Mouse (Mus musculus): Measurements from ENCODE around the gene Rad23a. TPM values are rescaled to one million over a fixed set of nuclear protein-coding genes. Genes with fewer than 3 reads are reported as not detected.

Rad23a gene
- polyA plus RNA-seq, 1 experiment from 2014 or later: 88.8 TPM

DNA sequence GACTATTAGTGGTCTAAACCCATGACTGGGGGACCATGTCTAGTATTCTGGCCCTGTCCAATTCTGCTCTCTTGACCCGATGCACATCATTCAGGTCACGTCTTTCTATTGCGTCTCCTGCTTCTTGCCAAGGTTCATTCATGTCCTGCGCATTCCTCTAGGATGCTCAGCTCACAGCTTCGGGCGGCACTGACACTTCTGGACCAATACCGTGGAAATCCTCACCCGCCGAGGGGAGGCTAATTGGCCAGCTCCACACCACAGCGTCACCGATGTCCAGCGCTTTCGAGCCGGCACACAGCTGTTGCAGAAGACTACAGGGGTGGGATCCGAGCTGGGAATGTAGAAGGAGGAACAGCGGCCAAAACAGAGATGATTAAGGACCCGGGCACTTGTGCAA is 24.3 kb downstream of the Rad23a start:
- ATAC-seq (ENCODE audit: low FRiP score): no peak
- no peaks in the 10 kb centered on the region for H3K36me3 ChIP-seq
- peaks cover 45% of the 10 kb centered on the region for H3K27me3 ChIP-seq

DNA sequence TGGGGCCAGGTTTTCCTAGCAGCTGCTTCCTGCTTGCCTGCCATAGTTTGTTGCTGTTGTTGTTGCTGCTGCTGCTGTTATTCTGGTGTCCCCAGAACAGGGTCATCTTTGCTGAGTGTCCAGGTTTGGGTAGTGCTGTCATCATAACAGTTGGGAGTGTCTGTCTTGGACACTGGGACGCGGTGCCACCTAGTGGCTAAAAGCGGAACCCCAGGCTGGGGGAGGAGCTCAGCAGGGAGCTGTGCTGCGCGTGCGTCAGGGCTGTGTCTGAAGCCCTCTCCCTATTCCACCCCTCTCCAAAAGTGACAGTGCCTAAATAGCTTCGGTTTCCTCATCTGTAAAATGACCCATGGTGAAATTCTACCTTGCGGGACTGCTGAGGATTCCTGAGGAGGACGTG is 24.9 kb downstream of the Rad23a start:
- peak overlapping the region; percentile 68 for H3K27ac ChIP-seq
- 12% methylated on average over 9 of the region's 9 CpGs for WGBS
- H3K4me1 ChIP-seq: peaks cover 41% of the 10 kb centered on the region
- no peak overlapping the region for H3K9ac ChIP-seq
- no peaks in the 10 kb centered on the region for H3K9me3 ChIP-seq (replicated peaks)
- no peaks in the 10 kb centered on the region for H3K36me3 ChIP-seq
- H3K4me3 ChIP-seq: no peak overlapping the region
- peak; percentile 59; the same call in 1 of the 2 replicates for ATAC-seq (ENCODE audit: low FRiP score)
- H3K27me3 ChIP-seq: peaks cover 42% of the 10 kb centered on the region
- H3K4me2 ChIP-seq (replicated peaks): no peak overlapping the region

More for the DNA sequence above, 24.3 kb downstream of the Rad23a start:
- H3K4me1 ChIP-seq: peaks cover 35% of the 10 kb centered on the region
- no peak overlapping the region for H3K27ac ChIP-seq
- no peaks in the 10 kb centered on the region for H3K9me3 ChIP-seq (replicated peaks)
- H3K4me3 ChIP-seq: no peak overlapping the region
- H3K4me2 ChIP-seq (replicated peaks): no peak overlapping the region
- 73% methylated on average over 17 of the region's 17 CpGs for WGBS
- H3K9ac ChIP-seq: no peak overlapping the region

DNA sequence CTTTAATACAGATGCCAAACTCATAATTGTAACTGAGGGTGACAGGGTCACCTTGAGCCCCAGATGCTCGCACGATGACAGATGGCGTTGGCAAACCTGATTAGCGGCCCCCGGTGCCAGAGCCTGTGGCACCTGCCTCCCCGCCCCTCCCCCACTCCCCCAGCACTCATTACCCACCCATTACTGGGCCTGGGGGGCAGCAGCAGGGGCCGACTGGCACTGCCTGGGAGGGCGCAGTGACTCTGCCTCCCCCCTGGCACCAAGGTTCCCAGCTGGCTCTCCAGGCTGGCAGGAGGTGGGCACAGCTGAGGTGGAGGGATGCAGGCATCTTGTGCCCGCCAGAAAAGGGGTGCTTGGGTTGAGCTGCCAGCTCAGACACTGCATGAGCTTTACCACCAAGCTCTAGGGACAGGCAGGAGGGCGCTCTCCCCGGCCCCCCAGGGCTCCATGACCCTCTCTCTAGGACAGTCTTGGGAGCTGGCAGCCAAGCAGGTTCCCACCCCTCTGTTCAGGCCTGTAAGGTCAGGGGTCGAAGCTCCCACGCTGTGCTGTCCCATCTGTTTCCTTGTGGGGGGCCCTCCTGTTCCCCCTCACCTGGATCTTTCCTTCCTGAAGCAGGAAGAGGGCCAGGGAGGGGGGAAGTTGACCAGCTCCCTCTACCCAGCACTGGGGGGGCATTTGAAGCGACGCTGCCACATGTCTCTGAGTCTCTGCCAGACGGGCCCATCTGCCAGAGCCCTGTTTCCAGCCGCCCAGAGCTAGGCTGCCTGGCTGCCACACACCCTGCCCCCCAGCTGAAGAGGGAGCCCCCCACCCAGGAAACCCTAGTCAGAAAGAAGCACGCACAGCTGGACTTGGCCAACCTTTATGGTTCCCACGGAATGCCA is 25.7 kb downstream of the Rad23a start:
- H3K27me3 ChIP-seq: peaks cover 42% of the 10 kb centered on the region
- no peaks in the 10 kb centered on the region for H3K9me3 ChIP-seq (replicated peaks)
- H3K36me3 ChIP-seq: no peaks in the 10 kb centered on the region
- ATAC-seq (ENCODE audit: low FRiP score): peak; percentile 44
- peaks cover 42% of the 10 kb centered on the region for H3K4me1 ChIP-seq
- H3K9ac ChIP-seq: peak overlapping the region; percentile 35
- H3K27ac ChIP-seq: peak overlapping the region; percentile 68
- whole genome bisulfite sequencing: 36% methylated on average over 19 of the region's 19 CpGs
- peak overlapping the region; percentile 22 for H3K4me2 ChIP-seq (replicated peaks)
- no peak overlapping the region for H3K4me3 ChIP-seq

DNA sequence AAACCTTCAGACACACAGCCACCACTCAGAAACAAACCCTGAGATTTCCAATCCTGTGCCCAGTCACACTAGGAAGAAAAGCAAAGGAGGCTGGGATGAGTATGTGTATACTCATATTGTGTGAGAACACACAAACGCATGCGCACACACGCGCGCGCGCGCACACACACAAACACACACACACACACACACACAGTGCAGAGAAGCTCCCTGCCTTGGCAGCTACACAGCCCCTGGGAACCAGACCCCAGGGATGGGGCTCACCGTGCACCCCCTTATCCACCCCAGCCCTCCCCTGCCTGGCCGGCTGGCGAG is 26.3 kb downstream of the Rad23a start:
- ATAC-seq (ENCODE audit: low FRiP score): peak; percentile 39
- Histone ChIP-seq H3K4me2 (replicated peaks) (peak overlapping the region; percentile 22; the same call in 1 of the 2 replicates), H3K4me1 (peaks cover 48% of the 10 kb centered on the region), H3K27ac (peak overlapping the region; percentile 25; the same call in 1 of the 2 replicates), H3K36me3 (no peaks in the 10 kb centered on the region), H3K9ac (0 out of 2 replicates have a peak overlapping the region, but pooled peaks have one; percentile 35), H3K9me3 (replicated peaks) (no peaks in the 10 kb centered on the region), H3K4me3 (no peak overlapping the region), H3K27me3 (peaks cover 43% of the 10 kb centered on the region)
- 79% methylated on average over 11 of the region's 11 CpGs for WGBS

DNA sequence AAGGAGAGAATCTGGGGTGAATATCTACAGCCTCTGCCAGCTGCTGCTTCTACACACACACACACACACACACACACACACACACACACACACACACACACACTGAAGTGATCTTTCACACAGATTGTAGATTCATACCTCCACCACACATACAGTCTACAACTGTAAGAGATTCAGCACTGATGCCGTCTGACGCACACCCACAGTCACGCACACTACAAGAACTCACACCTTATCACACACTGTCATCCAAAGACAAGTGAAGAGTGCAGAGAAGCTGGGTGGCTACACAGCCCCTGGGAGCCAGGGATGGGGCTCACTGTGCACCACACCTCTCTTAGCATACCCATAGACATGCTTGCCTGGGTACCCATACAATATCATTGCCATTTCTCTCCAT is 26.6 kb downstream of the Rad23a start:
- H3K4me2 ChIP-seq (replicated peaks): no peak overlapping the region
- peaks cover 50% of the 10 kb centered on the region for H3K4me1 ChIP-seq
- no peak for ATAC-seq (ENCODE audit: low FRiP score)
- H3K27me3 ChIP-seq: peaks cover 47% of the 10 kb centered on the region
- no peaks in the 10 kb centered on the region for H3K36me3 ChIP-seq
- H3K9ac ChIP-seq: no peak overlapping the region
- no peaks in the 10 kb centered on the region for H3K9me3 ChIP-seq (replicated peaks)
- peak overlapping the region; percentile 25 for H3K27ac ChIP-seq
- H3K4me3 ChIP-seq: no peak overlapping the region
- 81% methylated on average over 3 of the region's 3 CpGs for WGBS

- H3K4me3 ChIP-seq: no peak overlapping the region
These were observed 27.4 kb downstream of the Rad23a start for GRCm38 (mm10) chr8:84813059-84813458.

GRCm38 (mm10) chr8:84811303-84811702 is 29.2 kb downstream of the Rad23a start:
- no peaks in the 10 kb centered on the region for H3K9me3 ChIP-seq (replicated peaks)
- peaks cover 64% of the 10 kb centered on the region for H3K27me3 ChIP-seq
- H3K4me1 ChIP-seq: peaks cover 50% of the 10 kb centered on the region
- peak overlapping the region; percentile 35; the same call in 1 of the 2 replicates for H3K9ac ChIP-seq
- no peak for ATAC-seq (ENCODE audit: low FRiP score)
- no peaks in the 10 kb centered on the region for H3K36me3 ChIP-seq
- H3K27ac ChIP-seq: peak overlapping the region; percentile 64
- peak overlapping the region; percentile 50 for H3K4me2 ChIP-seq (replicated peaks)
- peak overlapping the region; percentile 27 for H3K4me3 ChIP-seq
- 16% methylated on average over 10 of the region's 10 CpGs for WGBS

More at GRCm38 (mm10) chr8:84813059-84813458, 27.4 kb downstream of the Rad23a start:
- H3K36me3 ChIP-seq: no peaks in the 10 kb centered on the region
- WGBS: 2% methylated on average over 5 of the region's 5 CpGs
- H3K27me3 ChIP-seq: peaks cover 54% of the 10 kb centered on the region
- H3K4me2 ChIP-seq (replicated peaks): no peak overlapping the region
- no peak overlapping the region for H3K9ac ChIP-seq
- 0 out of 2 replicates have a peak overlapping the region, but pooled peaks have one; percentile 25 for H3K27ac ChIP-seq
- peaks cover 50% of the 10 kb centered on the region for H3K4me1 ChIP-seq
- no peaks in the 10 kb centered on the region for H3K9me3 ChIP-seq (replicated peaks)
- ATAC-seq (ENCODE audit: low FRiP score): no peak

- 2% methylated on average over 30 of the region's 32 CpGs for WGBS
- H3K27ac ChIP-seq: peak overlapping the region; percentile 64; the same call in 1 of the 2 replicates
- no peak overlapping the region for H3K9ac ChIP-seq
- H3K4me1 ChIP-seq: peaks cover 50% of the 10 kb centered on the region
- H3K27me3 ChIP-seq: peaks cover 64% of the 10 kb centered on the region
- peak overlapping the region; percentile 27 for H3K4me3 ChIP-seq
- 0 out of 2 replicates have a peak, but pooled peaks cover 3% of the 10 kb centered on the region for H3K9me3 ChIP-seq (replicated peaks)
- no peaks in the 10 kb centered on the region for H3K36me3 ChIP-seq
- peak overlapping the region; percentile 50 for H3K4me2 ChIP-seq (replicated peaks)
- peak; percentile 80 for ATAC-seq (ENCODE audit: low FRiP score)
These were observed 29.6 kb downstream of the Rad23a start for GRCm38 (mm10) chr8:84810896-84811295.

DNA sequence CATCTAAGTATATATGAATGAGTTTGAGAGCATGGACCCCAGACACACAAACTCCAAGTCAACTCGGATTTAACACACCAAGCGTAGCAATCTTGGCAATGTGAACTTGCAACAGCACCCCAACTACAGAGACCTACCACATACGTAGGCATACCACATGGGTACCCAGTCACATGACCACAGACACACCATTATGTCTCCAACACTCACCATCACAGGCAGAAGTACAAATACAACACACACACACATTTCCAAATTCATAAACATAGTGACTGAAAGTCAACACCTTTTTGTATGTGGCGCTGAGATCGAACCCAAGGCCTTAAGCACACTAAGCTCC is 30.6 kb downstream of the Rad23a start:
- peaks cover 41% of the 10 kb centered on the region for H3K4me1 ChIP-seq
- WGBS: 73% methylated on average over 5 of the region's 5 CpGs
- H3K27ac ChIP-seq: no peak overlapping the region
- ATAC-seq (ENCODE audit: low FRiP score): no peak
- no peak overlapping the region for H3K9ac ChIP-seq
- H3K9me3 ChIP-seq (replicated peaks): 0 out of 2 replicates have a peak, but pooled peaks cover 3% of the 10 kb centered on the region
- H3K36me3 ChIP-seq: no peaks in the 10 kb centered on the region
- H3K4me2 ChIP-seq (replicated peaks): no peak overlapping the region
- H3K4me3 ChIP-seq: no peak overlapping the region
- H3K27me3 ChIP-seq: peaks cover 70% of the 10 kb centered on the region

DNA sequence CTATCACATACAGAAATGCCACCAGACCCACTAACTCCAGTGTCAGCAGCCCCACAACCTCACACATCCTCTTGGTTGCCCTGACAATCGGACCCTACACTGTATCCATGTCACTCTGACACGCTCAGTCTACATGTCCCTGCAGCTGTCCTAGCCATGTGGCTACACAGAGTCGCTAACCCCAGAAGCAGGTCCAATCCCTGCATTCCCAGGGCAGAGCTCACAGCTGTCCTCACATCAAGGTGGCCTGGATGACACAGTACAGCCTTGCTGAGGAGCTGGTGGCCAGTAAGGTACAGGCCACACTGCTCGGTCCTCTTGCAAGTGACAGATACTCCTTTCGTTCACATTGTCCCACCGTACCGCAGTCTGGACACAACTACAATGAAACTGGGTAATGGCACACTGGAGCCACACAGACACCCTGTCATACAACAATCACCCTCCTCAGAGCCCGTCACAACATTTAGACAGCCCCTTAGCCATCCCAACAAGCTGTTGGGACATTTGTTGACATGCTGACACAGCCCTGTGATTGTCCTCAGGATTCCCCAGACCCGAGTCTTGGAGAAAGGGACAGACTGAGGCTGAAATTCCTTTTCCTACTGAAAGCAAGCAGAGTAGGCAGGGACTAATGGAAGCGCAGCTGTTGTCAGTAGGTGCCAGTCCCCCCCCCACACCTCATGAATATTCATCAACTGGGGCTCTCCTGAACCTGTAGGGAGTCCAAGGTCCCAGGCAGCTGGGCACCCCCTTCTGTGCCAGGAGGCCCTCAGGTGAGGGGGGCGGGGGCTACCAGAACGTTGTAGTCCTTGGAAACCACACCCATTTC is 31.1 kb downstream of the Rad23a start:
- H3K9me3 ChIP-seq (replicated peaks): 0 out of 2 replicates have a peak, but pooled peaks cover 3% of the 10 kb centered on the region
- no peak overlapping the region for H3K4me3 ChIP-seq
- no peaks in the 10 kb centered on the region for H3K36me3 ChIP-seq
- H3K9ac ChIP-seq: no peak overlapping the region
- ATAC-seq (ENCODE audit: low FRiP score): peak; percentile 33; the same call in 1 of the 2 replicates
- WGBS: 52% methylated on average over 12 of the region's 12 CpGs
- H3K27me3 ChIP-seq: peaks cover 70% of the 10 kb centered on the region
- H3K27ac ChIP-seq: 0 out of 2 replicates have a peak overlapping the region, but pooled peaks have one; percentile 2
- H3K4me2 ChIP-seq (replicated peaks): no peak overlapping the region
- peaks cover 35% of the 10 kb centered on the region for H3K4me1 ChIP-seq

DNA sequence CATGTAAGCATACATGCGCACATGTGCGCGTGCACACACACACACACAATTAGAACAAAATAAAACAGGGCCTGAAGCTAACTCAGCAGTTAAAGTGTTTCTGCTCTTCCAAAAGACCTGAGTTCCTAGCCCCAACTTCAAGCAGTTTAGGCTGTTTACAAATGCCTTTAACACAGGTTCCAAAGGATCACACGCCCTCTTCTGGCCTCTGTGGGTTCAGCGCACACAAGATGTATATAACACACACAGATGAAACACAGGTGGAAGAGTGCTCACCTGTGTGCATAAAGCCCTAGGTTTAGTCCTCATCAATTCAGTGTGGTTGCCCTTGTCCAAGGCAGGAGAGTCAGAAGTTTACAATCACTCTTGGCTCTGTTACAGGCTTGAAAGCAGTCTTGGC is 34.4 kb downstream of the Rad23a start:
- H3K27me3 ChIP-seq: peaks cover 79% of the 10 kb centered on the region
- no peak overlapping the region for H3K4me2 ChIP-seq (replicated peaks)
- peaks cover 14% of the 10 kb centered on the region for H3K4me1 ChIP-seq
- 0 out of 2 replicates have a peak, but pooled peaks cover 3% of the 10 kb centered on the region for H3K9me3 ChIP-seq (replicated peaks)
- no peak for ATAC-seq (ENCODE audit: low FRiP score)
- no peak overlapping the region for H3K4me3 ChIP-seq
- no peak overlapping the region for H3K9ac ChIP-seq
- WGBS: 94% methylated on average over 5 of the region's 5 CpGs
- no peak overlapping the region for H3K27ac ChIP-seq
- no peaks in the 10 kb centered on the region for H3K36me3 ChIP-seq

Data from hindbrain, embryonic 12.5 days (tissue).